Mouse (Mus musculus) heart, adult 18-20 months (tissue): ENCODE measurements around the gene Rap2a. TPM values are rescaled to one million over a fixed set of nuclear protein-coding genes. Genes with fewer than 3 reads are reported as not detected.
A peak's percentile ranks its signal among the peaks of the same experiment; 100 is the strongest.

Experiments used
- DNase-seq, 2 experiments: peaks; one replicate each; pipeline ENCODE4 v3.0.0; 2021 to 2022; ENCODE audit warnings: mixed read lengths in 1 of 2
- long read RNA-seq, 2 experiments: library from polyadenylated mRNA; stranded (forward); transcript quantifications; one replicate each; pipeline ENCODE4 v2.0.0; 2021
- total RNA-seq, 2 experiments: library from RNA; stranded (reverse); gene quantifications; 2 replicates each; pipeline ENCODE4 v1.2.3; 2021

Gene Rap2a
- total RNA-seq = 1 to 10 TPM; 9.3 to 9.7 TPM
- long read RNA-seq, experiment 1, full-length matches to known transcripts = 7 of 11 reads
- long read RNA-seq, experiment 1, partial matches to known transcripts = 0 of 11 reads
- long read RNA-seq, experiment 1, other reads (novel, unspliced or antisense) = 4 of 11 reads
- long read RNA-seq, experiment 2, full-length matches to known transcripts = 3 of 4 reads
- long read RNA-seq, experiment 2, partial matches to known transcripts = 0 of 4 reads
- long read RNA-seq, experiment 2, other reads (novel, unspliced or antisense) = 1 of 4 reads

DNA sequence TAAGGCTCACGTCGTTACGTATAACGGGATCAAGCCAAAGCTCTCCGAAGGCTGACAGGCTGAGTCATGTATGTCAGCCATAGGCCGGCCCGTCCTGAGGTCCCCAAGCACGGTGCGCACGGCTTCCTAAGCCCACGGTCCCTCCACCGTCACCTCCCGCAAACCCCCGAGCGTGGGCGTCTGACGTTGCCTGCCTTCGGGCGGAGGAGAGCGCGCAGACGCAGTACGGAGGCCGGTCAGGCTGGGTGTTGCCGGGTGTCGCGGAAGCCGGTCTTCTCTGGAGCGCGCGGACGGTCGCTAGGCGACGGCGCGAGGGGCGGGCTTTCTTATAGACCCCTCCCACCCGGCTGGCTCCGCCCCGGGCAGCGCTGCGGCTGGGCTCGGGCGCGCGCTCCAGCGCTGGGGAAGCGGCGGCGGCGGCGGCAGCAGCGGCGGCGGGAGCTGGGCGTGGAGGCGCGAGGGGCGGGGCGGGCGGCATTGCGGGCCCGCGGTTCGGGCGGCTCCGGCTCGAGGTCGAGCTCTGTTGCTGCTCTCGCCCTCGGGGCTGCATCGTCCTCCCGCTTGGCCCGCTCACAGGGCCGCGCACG is at the start of gene Rap2a:
Gene Rap2a, plus strand, starts transcription at position 463 of the 587 bp plus-strand sequence.
- DNase-seq = peak; percentile 95 to 98

DNA sequence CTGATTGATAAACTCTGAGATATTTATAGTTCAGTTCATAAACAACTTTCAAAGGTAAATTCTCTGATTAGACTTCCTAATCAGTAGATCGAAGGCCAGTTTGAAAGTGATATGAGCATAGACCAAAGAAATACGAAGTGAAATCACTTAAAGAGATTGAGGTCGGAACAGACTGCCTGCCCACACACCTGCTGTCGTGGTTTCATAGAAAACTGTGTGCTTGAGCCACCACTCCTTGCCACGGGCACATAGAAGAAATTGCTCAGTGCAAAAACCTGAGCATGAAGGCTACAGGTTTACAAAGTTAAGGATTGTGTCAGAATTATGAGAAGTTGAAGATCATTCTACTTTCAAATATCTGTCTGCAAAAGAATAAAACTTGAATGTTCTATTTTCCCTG is 49.7 kb upstream of the Rap2a start:
- DNase-seq = no peak

DNA sequence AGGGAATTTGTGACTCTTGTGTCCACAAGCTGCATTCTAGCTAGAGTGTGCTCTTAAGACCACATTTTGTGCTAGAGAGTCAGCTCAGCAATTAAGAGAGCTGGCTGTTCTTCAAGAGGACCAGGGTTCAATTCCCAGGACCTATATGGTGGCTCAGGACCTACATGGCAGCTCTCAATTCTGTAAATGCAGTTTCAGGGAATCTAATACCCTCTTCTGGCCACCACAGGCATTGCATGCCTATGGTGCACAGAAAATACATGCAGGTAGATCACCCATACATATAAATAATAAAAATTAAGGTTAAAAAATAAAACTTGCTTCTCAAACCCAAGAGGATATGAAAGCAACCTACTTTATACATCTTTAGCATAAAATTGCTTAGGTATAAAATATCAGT is 45.5 kb upstream of the Rap2a start:
- peak in 1 of 2 experiments; percentile 30 for DNase-seq

DNA sequence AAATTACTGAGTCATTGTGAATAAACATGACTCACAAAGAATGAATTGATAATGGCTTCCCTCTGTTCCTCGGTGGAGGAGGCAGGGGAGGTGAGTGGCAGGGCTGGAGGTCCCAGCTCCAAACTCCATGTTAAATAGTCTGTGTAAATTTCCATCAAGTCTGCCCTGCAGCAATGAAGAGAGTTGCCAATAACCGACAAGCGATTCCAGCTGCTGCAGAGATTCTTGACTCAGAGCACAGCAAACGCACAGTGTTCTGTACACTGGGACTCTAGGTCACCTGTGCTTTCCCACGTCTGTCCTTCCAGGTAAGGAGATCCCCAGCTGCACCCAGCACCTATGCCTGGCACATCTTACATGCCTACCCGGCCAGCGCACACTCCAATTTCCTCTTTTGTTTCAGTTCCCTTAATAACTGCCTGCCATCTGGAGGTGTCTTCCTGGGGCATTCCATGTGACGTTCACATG is 44.3 kb upstream of the Rap2a start:
- DNase-seq = no peak

DNA sequence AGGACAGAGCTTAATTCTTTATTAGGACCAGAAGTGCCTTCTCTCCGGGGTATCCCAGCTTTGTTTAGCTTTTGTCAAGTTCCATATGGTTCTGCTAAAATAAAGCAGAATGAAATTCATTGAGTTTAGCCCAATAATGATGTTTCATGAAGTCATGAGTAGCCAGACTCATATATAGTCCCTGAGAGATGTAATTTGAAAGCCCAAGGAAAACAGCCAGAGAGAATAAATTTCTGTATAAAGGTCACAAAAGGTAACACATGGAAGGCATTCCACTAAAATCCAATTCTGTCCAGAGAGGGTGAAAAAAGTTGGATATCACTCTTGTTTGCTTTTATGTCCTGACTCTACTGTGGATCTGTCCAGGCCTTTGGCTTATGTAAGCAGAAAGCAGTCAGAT is 43.4 kb upstream of the Rap2a start:
- no peak for DNase-seq

DNA sequence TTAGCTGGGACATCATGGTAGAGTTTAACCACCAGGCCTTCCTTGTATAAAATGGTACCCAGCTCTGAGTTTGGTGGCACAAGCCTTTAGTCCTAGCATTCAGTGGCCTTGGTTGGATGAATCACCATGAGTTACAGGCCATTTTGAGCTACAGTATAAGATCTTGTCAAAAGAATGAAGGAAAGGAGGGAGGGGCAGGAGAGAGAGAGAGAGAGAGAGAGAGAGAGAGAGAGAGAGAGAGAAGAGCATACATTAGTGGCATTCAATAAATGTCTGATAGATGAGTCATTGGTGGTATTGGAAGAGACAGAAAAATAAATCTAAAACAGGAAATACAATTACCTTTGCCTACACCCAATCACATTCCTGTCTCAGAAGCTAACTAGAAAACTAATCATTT is 37.5 kb upstream of the Rap2a start:
- DNase-seq = no peak

DNA sequence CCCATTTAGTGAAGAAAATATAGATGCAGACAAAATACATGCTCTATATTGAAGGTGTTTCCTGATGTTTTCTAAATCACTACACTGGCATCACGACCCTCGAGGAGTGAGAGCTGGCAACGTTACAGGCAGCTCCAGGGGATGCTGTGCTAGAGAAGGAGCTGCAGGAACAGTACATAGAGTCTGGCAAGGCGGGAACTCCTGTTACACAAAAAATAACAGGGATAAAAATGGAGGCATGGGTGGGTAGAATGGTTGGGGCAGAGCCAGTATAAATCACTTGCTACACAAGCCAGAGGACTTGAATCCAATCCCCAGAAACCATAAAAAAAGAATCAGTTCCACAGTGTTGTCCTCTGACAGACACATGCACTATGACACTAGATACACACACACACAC is 37.0 kb upstream of the Rap2a start:
- no peak for DNase-seq

DNA sequence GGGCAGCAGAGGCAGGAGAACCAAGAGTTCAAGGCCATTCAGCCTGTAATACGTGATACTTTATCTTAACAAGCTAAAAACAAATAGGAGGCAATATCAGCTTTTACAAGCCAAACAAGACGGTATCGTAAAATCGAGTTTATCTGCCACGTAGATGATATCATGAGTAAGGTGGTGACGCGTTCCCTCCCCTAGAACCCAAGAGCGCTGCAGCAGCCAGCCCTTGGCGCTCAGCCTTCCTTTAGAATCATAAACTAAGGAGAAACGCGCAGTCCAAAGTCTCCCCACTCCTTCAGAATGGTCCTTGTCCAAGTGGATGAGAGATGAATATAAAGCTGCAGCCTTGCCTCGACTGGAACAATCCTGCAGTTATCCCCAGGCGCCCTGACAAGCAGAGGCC is 36.4 kb upstream of the Rap2a start:
- DNase-seq = no peak

DNA sequence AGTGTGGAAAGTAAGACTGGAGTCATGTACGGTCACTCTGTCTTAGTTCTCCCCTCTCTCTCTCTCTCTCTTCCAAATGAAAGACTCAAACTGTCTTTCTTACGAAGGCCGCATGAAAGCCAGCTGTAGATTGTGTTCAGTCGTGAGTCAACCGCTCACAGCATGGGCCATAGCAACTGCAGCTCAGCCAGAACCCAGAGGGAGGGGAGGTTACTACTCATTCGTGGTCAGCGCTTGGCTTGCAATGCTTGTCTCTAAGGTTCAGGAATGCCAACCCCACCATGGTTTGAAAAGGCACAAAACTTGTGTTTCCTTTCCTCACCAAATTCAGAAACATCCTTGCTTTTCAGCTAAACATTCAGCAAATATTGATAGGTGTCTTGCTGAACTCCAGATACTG is 24.0 kb upstream of the Rap2a start:
- no peak for DNase-seq

DNA sequence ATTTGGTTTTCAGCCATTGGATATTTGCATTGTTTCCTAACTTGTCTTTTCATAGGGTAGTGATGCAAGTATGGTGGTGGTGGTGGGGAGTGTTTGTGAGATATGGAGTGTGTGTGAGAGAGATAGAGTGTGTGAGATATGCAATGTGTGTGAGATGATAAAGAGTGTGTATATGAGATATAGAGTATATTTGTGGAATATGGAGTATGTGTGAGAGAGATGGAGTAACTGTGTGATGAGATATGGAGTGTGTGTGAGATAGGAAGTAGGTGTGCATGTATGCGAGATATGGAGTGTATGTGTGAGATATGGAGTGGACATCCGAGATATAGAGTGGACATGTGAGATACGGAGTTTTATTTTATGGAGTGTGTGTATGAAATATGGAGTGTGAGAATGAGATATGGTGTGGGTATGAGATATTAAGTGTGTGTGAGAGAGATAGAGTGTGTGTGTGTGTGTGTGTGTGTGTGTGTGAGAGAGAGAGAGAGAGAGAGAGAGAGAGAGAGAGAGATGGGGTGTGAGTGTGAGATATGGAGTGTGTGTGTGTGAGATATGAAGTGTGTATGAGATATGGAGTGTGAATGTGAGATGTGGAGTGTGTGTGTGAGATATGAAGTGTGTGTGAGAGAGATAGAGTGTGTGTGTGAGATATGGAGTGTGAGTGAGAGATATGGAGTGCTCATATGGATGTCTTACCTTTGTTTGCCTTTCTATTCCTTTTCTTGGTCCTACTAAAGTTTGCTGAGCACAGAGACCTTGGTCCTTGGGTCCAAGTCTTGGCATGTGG is 14.1 kb upstream of the Rap2a start:
- DNase-seq = no peak

DNA sequence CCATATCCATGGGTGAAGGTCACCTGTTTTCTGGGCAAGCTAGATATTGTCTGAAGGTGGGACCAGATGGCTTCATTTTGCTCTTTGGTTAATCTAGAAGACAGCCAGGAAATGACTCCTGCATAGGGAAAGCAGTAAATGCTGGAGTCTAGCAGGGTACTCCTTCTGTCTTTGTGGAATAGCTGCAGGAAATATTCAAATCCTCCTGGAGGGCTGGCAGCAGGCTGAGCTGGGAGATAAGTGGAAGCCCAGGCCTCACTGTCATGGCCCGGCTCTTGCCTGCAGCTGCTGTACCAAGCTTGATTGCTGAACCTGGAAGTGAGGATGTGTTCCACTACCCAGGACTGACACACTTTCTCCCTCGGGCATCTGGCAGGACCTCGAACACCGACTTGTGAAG is 11.4 kb upstream of the Rap2a start:
- DNase-seq = no peak

DNA sequence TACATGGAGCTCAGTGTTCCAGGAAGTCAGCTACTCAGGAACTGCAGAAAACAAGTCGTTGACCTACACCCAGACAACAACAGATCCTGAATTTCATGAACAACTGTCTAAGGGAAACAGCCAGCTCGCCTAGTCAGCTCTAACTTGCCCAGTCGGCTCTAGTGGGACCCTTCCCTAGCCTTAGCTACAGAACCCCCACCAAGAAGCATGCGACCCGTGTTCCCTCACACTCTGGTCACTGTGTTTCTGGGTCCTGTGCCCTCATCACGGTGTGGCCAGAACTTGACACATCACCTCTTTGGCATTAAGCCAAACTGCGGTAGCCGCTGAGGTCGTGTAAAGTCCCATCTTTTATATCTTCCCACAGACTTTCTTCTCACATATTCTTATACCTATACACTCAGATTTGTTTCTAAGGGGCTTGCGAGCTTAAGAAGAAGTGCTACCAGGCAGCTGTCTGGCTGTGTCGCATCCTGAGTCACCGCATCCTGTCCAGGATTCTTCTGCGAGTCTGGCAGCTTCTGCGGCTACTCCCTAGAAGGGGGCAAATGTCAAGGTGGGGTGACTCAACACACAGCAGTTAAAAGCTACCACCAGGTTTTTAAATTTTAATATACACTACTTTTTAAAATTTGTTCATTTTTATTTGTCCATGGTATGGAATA is 9.0 kb upstream of the Rap2a start:
- no peak for DNase-seq

DNA sequence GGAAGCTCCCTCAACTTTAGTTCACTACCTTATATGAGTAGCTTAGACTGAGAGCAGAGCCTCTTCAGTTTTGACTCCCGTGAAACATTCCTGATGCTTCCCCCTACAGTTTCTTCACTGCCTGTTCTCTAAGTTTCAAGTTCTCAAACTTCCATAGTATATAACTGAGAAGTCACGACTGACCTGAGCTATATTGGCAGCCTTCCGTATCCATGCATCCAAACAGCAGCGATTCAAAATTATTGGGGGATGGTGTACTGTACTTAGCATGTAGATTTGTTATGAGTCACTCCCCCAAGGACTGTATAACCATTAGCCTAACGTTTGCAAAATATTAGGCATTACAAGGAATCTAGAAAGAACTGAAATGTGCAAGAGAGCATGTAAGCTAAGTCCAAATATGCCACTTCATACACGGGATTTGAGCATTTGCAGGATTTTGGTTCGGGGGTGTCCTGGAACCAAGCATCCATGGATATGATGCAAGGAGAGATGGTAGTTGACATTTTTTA is 2.0 kb upstream of the Rap2a start:
- no peak for DNase-seq

DNA sequence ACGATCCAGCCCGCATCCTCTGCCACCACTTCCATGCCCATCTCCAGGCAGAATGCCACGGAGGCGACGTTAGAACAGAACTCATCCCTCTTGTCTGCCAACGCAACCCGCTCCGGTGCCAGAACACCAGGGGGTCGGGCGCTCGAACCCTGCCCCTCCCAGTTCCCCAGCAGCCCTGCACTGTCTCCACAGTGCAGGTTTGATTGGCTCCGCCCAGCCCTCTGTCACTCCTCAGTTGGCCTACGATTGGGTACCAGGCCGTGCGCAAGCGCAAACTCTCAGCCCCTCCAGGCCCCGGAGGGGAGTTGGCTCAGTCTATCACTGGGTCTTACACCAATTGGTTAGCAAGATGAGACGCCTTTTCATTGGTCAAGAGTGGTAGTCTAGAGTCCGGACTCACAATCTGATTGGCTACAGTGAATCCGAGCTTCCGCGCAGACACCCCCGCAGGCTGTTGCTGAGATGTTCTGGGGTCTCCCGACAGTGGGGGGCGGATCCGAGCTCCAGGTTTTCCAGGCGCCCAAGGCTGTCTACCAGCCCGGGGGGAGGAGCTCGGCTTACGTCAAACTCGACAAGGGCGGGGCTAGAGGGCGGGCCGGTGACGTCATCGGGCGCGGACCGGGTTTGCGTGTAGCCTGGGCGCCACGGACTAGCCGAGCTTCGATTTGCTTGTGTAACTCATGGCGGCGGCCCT is 809 bp upstream of the Rap2a start:
- DNase-seq = peak; percentile 98 to 99

DNA sequence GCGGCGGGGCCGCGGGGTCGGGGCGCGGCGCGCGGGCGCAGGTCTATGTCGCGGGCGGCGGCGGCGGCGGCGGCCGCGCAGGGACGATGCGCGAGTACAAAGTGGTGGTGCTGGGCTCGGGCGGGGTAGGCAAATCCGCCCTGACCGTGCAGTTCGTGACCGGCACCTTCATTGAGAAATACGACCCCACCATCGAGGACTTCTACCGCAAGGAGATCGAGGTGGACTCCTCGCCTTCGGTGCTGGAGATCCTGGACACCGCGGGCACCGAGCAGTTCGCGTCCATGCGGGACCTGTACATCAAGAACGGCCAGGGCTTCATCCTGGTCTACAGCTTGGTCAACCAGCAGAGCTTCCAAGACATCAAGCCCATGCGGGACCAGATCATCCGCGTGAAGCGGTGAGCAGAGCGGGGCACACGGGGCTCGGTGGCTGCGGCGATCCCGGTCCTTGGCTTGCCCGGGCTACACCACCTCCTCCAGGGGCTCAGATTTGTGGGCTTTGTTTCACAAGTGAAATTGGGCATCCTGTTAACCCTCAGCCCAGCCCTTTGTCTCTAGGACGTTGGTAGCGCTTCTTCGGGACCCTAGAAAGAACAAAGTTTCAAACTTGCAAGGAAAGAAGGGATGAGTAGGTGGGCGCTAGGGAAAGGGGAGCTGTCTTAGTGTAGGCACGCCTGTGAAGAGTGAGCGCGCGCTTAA is 547 bp downstream of the Rap2a start:
- DNase-seq = peak; percentile 45 to 61

DNA sequence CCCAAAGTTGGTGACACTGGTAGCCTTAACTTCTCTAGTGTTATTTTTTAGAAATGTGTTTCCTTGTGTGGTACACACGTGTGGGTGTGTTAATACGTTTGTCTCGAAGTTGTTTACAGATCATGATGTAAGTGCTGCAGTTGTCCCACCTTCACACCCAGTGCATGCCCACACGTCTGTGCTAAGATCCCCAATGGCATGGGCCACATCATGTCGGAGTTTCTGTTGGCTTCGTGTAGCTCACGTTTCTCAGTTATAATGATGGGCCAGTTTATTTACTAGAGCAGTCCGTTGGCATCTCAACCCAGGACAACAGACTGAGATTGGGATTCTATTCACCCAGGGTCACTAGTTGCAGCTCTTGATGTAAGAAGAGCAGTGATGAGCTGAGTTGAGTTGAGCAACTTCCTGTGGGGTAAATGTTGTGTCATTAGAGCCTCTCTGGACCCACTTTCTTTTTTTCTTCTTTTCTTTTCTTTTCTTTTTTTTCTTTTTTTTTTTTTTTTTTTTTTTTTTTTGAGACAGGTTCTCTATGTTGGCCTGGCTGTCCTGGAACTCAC is 2.2 kb downstream of the Rap2a start:
- peak in 1 of 2 experiments; percentile 23 for DNase-seq

DNA sequence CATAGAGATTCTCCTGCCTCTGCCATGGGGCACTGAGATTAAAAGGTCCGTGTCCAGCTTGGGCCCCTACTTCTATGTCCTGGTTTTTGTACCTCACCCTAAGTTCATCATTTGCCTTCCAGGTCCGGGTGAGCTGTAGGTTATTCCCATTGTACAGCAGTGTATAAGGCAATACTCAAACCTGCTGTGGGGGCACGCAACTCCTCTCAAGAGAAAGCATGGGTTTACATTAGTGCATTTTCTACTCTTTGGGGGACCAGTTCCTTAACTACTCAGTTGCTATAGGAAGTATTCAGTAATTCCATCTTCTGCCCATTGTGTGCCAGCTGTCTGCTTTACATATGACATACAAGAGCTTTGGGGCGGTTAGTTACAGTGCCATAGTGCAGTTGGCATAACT is 2.7 kb downstream of the Rap2a start:
- no peak for DNase-seq

DNA sequence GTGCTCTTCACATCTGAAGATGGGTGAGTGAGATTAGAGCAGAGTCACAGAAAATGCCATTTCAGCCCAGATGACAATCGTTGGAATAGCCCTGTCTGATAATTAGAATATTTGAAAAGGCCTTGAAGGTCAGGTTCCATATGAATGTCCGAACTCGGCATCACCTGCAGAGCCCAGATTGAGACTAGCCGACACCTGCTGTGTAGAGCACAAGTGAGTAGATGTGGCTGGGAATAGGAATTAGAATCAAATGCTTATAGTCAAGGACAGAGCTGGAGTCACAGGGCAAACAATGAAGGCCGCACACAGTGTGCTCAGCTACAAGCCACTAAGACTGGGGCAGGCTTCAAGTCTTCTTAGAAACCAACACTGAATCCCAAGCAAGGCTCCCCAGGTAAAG is 6.3 kb downstream of the Rap2a start:
- no peak for DNase-seq

DNA sequence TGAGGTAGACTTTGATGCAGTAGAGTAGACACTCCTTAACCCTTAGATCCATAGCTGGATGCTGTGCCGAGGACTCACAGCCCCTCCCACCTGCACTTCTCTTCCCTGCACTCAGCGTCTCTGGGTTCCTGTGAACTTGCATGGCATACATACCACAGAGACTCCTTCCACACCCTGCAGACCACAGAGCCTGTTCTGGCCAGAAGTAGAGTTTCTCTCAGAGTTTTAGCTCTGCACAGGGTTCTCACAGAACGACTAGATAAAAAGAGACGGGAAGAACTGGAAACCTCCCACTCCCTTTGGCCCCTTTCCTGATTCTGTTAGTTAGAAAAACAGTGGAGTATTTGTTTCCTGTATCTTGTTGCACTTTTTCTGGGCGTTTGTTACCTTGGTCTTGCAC is 18.0 kb downstream of the Rap2a start:
- DNase-seq = peak in 1 of 2 experiments; percentile 14

DNA sequence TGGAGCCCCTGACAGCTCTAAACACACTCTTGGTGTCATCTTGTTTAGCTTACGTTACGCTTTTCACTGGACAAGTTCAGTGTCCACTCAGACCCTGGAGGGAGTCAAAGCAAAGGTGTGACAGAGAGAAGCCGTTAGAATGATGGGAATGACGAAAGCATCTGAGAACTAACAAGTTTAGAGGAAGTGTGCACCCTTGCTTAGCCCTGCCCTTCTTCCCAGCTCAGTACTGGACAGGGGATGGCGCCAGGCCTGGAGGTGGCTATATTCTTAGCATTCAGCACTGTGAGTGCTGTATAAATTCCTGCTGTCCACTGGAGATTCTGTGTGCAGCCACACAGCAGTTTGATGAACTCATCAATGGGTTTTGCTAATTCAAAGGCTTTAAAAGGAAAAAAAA is 18.6 kb downstream of the Rap2a start:
- DNase-seq = no peak

DNA sequence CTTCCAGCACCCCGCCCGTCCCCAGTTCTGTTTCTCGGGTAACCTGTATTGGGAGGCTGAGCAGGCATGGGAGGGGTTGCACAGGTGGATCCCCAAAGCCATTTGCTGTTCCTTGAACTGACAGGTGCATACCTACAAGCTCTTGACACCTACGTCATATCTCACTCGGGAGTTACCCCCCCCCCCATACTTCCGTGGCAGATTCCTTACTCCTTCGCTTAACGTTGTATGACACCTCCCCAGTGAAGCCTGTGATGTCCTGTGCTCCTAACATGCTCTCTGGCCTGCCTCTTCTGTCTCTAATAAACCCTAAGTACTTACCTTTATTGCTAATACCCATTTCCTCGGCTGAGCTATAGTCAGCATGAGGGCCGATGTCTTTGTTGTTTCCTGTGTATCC is 20.9 kb downstream of the Rap2a start:
- DNase-seq = no peak
